Mouse (Mus musculus): ENCODE measurements around the gene Bach1.

- TF ChIP-seq CTCF (IDR thresholded peaks at IDR 0.05; ENCODE audit: insufficient read depth, low read length): no peak
- TF ChIP-seq POLR2A (IDR thresholded peaks at IDR 0.05; ENCODE audit: borderline replicate concordance, extremely low read depth, low read depth, low read length): no peak
These were observed 37.1 kb upstream of the Bach1 start for GRCm38 (mm10) chr16:87661636-87662035.
